Mouse (Mus musculus) brain, adult 2 months (tissue): ENCODE measurements at regions not wholly inside any gene's neighbourhood (a gene's known extent, or its start where the extent isn't known, plus 50 kb on each side); places are given as distances from the start of the nearest gene placed in this dataset.

Experiments used
- DNase-seq: peaks from one replicate; pipeline ENCODE4 v3.0.0; 2011; ENCODE audit warnings: low read depth, low spot score

- DNase-seq: no peak
Measured at GRCm38 (mm10) chr3:124849915-124850314, 269.0 kb upstream of the 1700003H04Rik start.

- peak; percentile 35 for DNase-seq
Measured at GRCm38 (mm10) chr3:124820586-124820985, 239.7 kb upstream of the 1700003H04Rik start.

GRCm38 (mm10) chr3:124806891-124807290, 226.0 kb upstream of the 1700003H04Rik start:
- DNase-seq: no peak

- DNase-seq: peak; percentile 3
Measured at GRCm38 (mm10) chr3:124789220-124790017, 208.5 kb upstream of the 1700003H04Rik start.

GRCm38 (mm10) chr3:124788181-124788580, 207.3 kb upstream of the 1700003H04Rik start:
- no peak for DNase-seq

- DNase-seq: no peak
Measured at GRCm38 (mm10) chr3:124770326-124770725, 189.4 kb upstream of the 1700003H04Rik start.

GRCm38 (mm10) chr3:124769252-124769651, 188.4 kb upstream of the 1700003H04Rik start:
- DNase-seq: peak; percentile 10

GRCm38 (mm10) chr3:124755693-124756435, 175.0 kb upstream of the 1700003H04Rik start:
- peak; percentile 12 for DNase-seq

- DNase-seq: no peak
Measured at GRCm38 (mm10) chr3:124752571-124753118, 171.7 kb upstream of the 1700003H04Rik start.

GRCm38 (mm10) chr3:124749314-124749713, 168.4 kb upstream of the 1700003H04Rik start:
- DNase-seq: peak; percentile 10

GRCm38 (mm10) chr3:124728281-124728680, 147.4 kb upstream of the 1700003H04Rik start:
- peak; percentile 66 for DNase-seq

GRCm38 (mm10) chr3:124712166-124712565, 131.3 kb upstream of the 1700003H04Rik start:
- DNase-seq: peak; percentile 43

- no peak for DNase-seq
Measured at GRCm38 (mm10) chr3:124673551-124673950, 92.7 kb upstream of the 1700003H04Rik start.

GRCm38 (mm10) chr3:124658153-124658552, 77.3 kb upstream of the 1700003H04Rik start:
- no peak for DNase-seq

GRCm38 (mm10) chr3:124633372-124633771, 52.5 kb upstream of the 1700003H04Rik start:
- no peak for DNase-seq
